Mouse (Mus musculus) heart, postnatal 36 days (tissue): ENCODE data around the gene Rpap1. TPM values are rescaled to one million over a fixed set of nuclear protein-coding genes. Genes with fewer than 3 reads are reported as not detected.

Experiments
- DNase-seq, 2 experiments: peaks; one replicate each; pipeline ENCODE4 v3.0.0; 2021 to 2022
- intact Hi-C: fragments of 180-260 bp; cut with DNase I; formaldehyde crosslinking; loops from one replicate; pipeline ENCODE4 v1.15.1; 2025
- total RNA-seq, 2 experiments: library from RNA; stranded (reverse); gene quantifications; 2 replicates each; pipeline ENCODE4 v1.2.3; 2021

Rpap1 gene
- 10 to 100 TPM; 13.2 to 13.4 TPM for total RNA-seq

- intact Hi-C loops, result loop anchor here (5.0 kb wide), 2 partner anchors 110 to 225 kb away; partner anchors contain the start of gene Mga
- peak; percentile 82 to 86 for DNase-seq
These were observed at the start of gene Rpap1 for GRCm38 (mm10) chr2:119787206-119787883. Gene Rpap1 (minus strand): TSS chr2:119787537.

GRCm38 (mm10) chr2:119834231-119834630 is 46.9 kb upstream of the Rpap1 start:
- intact Hi-C loops, result no loop called here

DNA sequence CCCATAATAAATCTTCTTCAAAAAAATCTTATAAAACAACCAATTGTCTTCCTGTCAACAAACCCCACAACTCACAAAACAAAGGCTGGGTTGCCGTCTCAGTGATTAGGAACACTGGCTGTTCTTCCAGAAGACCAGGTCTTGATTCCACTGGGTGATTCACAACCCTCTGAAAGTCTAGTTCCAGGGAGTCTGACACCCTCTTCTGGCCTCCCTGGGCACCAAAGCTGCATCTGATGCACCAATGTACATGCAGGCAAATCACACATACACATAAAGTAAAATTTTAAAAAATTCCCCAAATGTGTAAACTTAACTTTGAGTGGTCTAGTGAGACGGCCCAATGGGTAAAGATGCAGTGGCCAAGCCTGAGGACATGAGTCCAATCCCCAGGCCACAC is 43.2 kb upstream of the Rpap1 start:
- intact Hi-C loops, result no loop called here
- no peak for DNase-seq

More at GRCm38 (mm10) chr2:119834231-119834630, 46.9 kb upstream of the Rpap1 start:
- no peak for DNase-seq

DNA sequence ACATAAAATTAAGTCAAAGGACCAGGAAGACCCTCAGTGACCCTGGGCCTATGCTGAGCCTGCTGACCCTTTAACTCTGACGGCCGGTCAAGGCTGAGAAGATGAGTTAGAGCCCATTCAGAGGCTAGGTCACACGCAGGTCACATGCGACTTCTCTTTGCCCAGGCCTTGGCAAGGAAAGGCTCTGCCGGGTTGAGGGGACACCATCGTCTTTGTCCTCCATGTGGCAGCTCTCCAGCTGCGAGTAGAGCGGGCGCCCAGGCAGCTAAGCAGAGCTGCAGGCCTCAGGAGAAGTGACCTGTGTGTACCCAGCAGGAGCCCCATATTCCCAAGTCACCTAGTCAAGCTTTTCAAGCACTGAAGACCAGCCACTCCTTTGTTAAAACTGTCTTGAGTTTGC is 33.8 kb upstream of the Rpap1 start:
- intact Hi-C loops, result no loop called here
- DNase-seq, result no peak

DNA sequence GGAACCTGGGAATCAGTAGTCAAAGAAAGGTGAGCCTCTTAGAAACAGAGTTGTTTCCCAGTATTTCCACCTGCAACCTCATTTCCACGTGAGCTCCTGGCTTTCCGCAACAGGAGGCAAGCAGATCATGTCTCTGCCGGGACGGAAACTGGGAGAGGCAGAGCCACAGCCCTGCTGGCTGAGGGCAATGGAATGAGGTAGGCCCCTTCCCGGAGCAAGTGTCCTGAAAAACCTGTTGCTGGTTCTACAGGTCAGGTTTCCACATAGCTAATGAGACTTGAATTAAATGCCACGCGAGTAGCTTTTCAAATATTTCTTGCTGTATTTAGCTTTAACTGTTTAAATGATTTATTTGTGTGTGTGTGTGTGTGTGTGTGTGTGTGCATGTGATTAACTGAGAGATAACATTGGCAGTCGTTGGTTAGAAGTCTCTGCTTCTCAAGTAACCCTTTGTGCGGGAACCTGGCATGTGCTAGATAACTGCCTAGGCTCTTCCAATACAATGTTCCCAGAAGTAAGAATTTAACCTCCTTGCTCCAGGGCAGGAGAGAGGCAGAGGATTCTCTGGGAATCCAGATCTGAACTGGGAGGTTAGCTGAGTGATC is 31.4 kb upstream of the Rpap1 start:
- no peak for DNase-seq
- intact Hi-C loops, result no loop called here

DNA sequence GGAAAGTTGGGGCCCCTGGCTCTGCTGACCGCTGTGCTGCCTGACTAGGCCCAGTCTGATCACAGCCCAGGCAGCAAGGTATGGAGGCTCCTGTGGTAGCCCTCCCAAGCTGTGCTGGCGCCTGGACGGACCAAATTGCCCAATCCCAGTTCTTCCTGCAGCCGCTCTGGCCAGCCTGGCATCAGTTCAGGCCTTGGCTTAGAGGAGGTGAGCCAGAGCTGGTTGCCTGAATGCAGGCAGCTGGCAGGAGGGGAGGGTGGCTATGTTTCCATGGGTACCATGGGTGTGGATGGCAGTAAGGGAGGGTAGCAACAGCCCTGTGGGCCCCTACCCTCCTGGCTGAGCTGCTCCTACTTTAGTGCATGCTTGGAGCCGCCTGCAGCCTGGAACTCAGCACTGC is 29.7 kb upstream of the Rpap1 start:
- DNase-seq, result no peak
- intact Hi-C loops, result no loop called here

DNA sequence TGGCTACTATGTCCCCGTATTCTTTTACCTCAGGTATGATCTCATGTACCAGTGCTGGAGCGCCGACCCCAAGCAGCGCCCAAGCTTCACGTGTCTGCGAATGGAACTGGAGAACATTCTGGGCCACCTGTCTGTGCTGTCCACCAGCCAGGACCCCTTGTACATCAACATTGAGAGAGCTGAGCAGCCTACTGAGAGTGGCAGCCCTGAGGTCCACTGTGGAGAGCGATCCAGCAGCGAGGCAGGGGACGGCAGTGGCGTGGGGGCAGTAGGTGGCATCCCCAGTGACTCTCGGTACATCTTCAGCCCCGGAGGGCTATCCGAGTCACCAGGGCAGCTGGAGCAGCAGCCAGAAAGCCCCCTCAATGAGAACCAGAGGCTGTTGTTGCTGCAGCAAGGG is 29.3 kb upstream of the Rpap1 start:
- DNase-seq, result no peak
- intact Hi-C loops, result no loop called here

DNA sequence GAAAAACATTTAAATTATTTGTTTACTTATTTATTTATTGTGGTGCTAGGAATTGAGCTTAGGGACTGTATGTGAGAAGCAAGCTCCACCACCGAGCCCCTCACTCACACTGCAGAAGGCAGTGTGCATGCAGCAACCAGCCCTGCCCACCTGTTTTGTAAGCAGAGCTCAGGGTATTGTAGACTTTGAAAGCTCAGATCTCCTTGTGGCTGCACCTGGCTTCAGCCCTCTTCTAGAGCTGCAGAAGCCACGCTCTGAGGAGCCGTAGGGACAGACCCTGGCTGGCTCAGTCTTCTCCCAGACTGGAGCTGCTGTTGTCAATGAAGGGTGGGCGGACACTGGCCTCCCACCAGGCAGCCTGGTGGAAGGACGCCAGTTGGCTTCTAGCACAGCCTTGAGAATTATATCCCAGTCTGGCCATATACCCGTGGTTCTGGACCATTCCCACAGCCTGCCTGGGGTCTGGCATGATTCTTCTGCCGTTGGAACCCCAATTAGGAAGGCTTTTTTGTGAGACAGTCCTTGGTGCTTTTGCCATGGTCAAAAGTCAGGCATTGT is 27.1 kb upstream of the Rpap1 start:
- DNase-seq, result peak; percentile 29
- intact Hi-C loops, result no loop called here

DNA sequence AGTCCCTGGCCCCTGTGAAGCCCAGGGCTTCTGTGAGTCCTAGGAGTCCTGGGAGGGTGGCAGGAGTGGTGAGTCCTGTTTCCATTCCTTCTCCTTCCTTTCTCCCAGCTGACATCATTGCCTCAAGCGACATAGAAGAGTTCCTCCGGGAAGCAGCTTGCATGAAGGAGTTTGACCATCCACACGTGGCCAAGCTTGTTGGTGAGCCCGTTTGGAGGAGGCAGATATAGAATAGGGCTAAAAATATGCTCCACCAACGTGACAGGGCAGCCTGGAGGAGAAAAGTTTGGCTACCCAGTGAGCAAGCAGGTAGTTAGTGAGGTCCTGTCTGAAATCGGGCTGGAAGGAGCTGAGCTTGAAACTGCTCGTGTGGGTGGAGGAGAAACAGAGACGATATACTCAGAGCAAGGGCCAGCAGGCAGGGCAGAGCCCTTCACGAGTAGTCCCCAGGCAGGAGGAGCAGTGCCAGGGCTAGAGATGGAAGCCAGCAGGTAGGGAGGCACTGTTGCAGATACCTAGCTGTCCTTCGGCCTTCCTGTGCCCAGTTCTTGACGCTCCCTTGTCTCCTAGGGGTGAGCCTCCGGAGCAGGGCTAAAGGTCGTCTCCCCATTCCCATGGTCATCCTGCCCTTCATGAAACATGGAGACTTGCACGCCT is 24.3 kb upstream of the Rpap1 start:
- intact Hi-C loops, result no loop called here
- no peak for DNase-seq

- no peak for DNase-seq
- intact Hi-C loops, result no loop called here
These were observed 23.6 kb upstream of the Rpap1 start for GRCm38 (mm10) chr2:119810890-119811289.

DNA sequence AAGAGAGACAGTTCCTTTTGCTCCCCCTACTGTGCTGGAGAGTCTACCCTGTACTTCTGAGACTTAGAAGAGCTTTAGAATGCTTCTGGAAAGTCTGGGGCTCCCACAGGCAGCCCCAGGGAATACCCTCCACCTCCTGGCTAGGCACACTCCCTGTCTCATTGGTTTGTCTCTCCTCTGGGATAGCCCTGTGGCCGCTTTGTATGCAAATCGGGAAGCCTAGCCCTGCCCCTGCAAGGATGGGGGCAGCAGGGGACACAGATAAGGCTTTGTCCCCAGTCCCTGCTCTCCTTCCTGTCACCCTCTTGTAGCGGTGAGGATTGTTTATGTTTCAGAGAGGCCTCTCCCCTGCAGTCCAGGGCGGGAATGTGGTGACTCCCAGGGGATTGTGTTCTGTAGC is 21.5 kb upstream of the Rpap1 start:
- intact Hi-C loops, result no loop called here
- DNase-seq, result no peak

GRCm38 (mm10) chr2:119808438-119808837 is 21.1 kb upstream of the Rpap1 start:
- intact Hi-C loops, result no loop called here
- DNase-seq, result no peak

- intact Hi-C loops, result no loop called here
- DNase-seq, result no peak
These were observed 18.2 kb upstream of the Rpap1 start for GRCm38 (mm10) chr2:119805536-119805935.

GRCm38 (mm10) chr2:119804776-119805175 is 17.4 kb upstream of the Rpap1 start:
- no peak for DNase-seq
- intact Hi-C loops, result no loop called here

- DNase-seq, result no peak
- intact Hi-C loops, result no loop called here
These were observed 16.9 kb upstream of the Rpap1 start for GRCm38 (mm10) chr2:119804275-119804628.

DNA sequence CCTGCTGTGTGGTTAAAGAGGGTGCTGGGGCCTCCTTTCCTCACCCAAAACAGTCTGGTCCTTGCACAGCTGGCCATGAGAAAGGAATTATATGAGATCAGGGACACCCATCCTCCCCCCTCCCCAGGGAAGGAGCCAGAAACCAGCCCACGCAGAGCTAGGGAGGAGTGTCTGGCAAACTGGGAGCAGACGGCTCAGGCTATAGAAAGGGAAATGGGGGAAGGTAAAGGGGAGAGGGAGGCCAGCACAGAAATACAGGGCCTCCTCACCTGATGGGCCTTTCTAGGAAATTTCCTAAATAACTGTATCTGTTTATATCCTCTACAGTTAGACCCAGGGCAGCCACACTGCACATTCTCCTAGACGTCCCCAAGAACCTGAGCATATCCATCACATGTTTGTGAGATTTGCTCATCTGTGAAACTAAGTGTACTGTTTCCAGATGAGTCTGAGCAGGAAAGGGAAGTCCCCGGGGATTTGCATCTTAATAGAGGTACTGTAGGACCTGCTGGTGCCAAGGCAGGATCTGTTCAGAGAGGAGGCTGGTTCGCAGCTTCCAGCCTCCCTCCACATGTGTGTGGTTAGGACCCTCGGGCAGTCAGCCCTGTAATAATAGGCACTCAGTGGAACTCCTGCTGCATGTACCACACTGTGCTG is 16.4 kb upstream of the Rpap1 start:
- intact Hi-C loops, result no loop called here
- no peak for DNase-seq

DNA sequence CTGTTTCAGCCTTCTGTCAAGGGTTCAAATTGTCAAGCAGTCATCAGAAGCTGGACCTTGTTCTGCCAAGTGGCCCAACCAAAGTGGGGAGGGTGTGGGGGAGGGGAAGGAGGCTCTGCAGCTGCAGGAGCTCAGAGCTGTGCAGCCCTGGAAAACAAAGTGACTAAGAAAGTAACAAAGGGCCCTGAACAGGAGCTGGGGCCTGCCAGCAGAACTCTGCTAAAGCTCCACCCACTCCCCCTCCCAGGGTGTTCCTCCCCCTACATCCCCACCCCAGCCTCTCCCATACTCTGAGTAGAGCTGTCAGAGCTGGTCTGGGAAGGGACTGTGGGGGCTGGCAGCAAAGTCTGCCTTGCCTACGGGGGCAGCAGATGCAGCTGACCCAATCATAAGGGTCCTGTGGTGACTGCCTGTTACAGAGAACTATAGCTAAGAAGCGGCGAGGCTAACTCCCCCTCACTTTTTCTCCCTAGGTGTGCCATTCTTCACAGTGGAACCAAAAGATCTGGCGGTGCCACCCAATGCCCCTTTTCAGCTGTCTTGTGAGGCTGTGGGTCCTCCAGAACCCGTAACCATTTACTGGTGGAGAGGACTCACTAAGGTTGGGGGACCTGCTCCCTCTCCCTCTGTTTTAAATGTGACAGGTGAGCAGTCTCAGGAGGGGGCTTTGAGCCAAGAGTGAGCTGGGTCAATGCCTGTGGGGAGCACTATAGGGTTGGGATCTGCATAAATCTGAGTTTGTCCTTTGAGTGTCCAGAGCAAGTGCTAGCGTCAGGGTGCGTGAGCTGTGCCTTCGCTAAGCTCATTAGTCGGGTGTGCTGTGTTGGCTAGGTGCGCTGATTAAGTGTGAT is 15.7 kb upstream of the Rpap1 start:
- DNase-seq, result no peak
- intact Hi-C loops, result no loop called here

DNA sequence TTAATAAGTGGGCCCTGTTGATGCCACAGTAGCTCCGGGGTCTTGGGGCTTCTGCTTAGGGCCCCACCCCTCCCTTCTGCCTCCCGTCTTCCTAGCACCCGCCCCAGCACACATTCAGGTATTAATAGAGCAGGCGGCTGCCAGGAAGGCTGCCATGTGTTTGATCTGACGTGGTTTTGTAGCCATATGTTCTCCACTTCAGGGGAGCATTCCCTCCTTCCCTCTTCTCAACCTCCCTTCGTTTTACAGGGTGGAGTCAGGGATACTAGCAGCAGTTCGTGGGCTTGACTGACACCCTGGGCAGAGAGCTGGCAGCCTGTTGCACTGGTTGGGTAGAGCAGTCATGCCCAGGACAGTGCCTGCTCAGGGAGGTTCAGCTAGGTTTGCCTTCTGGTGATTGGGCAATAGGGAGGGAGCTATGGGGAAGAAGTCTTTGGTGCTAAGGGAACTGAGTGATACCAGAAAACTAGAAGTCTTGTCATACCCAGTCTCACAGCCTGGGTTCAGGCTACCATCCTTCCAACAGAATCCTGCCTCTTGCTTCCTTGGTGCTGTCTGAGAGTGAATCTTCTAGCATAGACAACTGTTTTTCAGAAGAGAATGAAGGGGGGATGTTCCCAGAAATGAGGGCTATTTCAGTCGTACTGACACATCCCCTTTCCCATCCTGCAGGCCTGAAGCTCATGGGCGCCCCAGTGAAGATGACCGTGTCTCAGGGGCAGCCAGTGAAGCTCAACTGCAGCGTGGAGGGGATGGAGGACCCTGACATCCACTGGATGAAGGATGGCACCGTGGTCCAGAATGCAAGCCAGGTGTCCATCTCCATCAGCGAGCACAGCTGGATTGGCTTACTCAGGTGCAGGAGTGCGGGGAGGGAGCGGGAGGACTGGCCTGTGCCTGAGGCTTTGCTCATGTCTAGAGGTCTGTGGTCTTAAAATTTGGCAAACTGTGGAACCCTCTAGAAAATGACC is 13.8 kb upstream of the Rpap1 start:
- intact Hi-C loops, result no loop called here

DNA sequence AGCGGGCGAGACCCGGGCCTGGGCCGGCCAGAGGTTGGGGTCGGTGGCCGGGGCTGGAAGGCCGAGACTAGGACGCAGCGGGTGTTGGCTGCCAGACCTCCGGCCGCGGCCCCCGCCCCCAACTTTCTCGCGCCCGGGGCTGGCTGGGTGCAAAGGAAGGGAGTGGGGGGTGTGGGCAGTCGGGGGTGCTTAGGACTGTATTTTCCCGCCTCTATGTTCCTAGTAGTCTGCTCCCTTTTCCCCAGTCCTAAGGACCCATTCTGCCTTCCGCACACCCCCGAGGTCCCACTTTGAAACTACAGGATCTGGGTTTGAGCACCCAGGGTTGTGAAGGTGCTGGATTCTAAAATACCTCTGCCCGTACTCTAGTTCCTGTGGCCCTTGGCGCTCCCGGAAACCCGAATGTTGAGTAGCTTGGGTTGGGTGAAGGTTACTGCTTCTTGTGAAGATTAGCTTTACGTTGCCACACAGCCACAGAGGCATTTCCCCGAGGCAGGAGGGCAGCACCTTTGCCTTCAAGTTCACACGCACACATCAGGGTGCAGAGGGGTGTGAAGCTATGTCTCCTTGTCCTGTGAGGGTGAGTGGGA is 12.7 kb upstream of the Rpap1 start:
- DNase-seq, result no peak
- intact Hi-C loops, result loop anchor here (5.0 kb wide), 1 partner anchor 72 kb away; no protein-coding TSS in a partner anchor

More for the DNA sequence above, 13.8 kb upstream of the Rpap1 start:
- no peak for DNase-seq
